In genomic region chr15:27955614-27956013, GRCm38 (mm10) we compare ENCODE assay signal across 20 mouse cellular contexts.
DNase-seq lines count a peak whose midpoint lies in the region; ATAC-seq and TF ChIP-seq lines count a peak whose summit lies in the region.
"Had no signal": no experiment of that assay in that cellular context is flagged by ENCODE, and none has a peak within 500 bp of the region (broad histone marks: within the 10 kb centered on the region; RNA-seq: fewer than 3 reads in every experiment).

No protein-coding gene starts in this region.

- no peaks in the 10 kb centered on the region for H3K9me3 ChIP-seq in heart, embryonic 12.5 days (replicated peaks)
- H3K9me3 ChIP-seq in hindbrain, embryonic 15.5 days: no peaks in the 10 kb centered on the region
- H3K9me3 ChIP-seq in hindbrain, embryonic 12.5 days (replicated peaks): no peaks in the 10 kb centered on the region
- H3K9me3 ChIP-seq: embryonic facial prominence, embryonic 12.5 days; midbrain, embryonic 15.5 days had no signal

- TF ChIP-seq EP300 in heart, adult 2 months (IDR thresholded peaks at IDR 0.05; ENCODE audit: insufficient read depth, low read depth, low read length): no peak

- peak overlapping the region; percentile 15; the same call in 1 of the 2 replicates for H3K4me2 ChIP-seq in heart, embryonic 12.5 days
- H3K4me2 ChIP-seq in hindbrain, embryonic 15.5 days: no peak overlapping the region
- no peak overlapping the region for H3K4me2 ChIP-seq in hindbrain, embryonic 12.5 days (replicated peaks)
- H3K4me2 ChIP-seq: embryonic facial prominence, embryonic 12.5 days; liver, embryonic 11.5 days; midbrain, embryonic 15.5 days had no signal

- H3K4me3 ChIP-seq in heart, embryonic 12.5 days: no peak overlapping the region
- H3K4me3 ChIP-seq in heart, adult 2 months: no peak overlapping the region
- H3K4me3 ChIP-seq in hindbrain, embryonic 15.5 days: no peak overlapping the region
- no peak overlapping the region for H3K4me3 ChIP-seq in hindbrain, embryonic 12.5 days
- no peak overlapping the region for H3K4me3 ChIP-seq in cortical plate, adult 2 months (ENCODE audit: insufficient read depth, low read length)
- H3K4me3 ChIP-seq: embryonic facial prominence, embryonic 12.5 days; midbrain, embryonic 15.5 days had no signal

- intact Hi-C loops in heart, adult 2 months (cut with DNase I): no loop called here

- no peak for TF ChIP-seq CTCF in heart, adult 2 months (IDR thresholded peaks at IDR 0.05)
- no peak for TF ChIP-seq CTCF in cortical plate, adult 2 months (IDR thresholded peaks at IDR 0.05; ENCODE audit: extremely low read depth, insufficient read depth, low read length)

- no peak overlapping the region for H3K27ac ChIP-seq in heart, embryonic 12.5 days (ENCODE audit: poor library complexity, severe bottlenecking)
- no peak overlapping the region for H3K27ac ChIP-seq in heart, adult 2 months
- 0 out of 2 replicates have a peak overlapping the region, but pooled peaks have one; percentile 0 for H3K27ac ChIP-seq in hindbrain, embryonic 15.5 days (replicated peaks)
- H3K27ac ChIP-seq in hindbrain, embryonic 12.5 days: no peak overlapping the region
- peak overlapping the region; percentile 58 for H3K27ac ChIP-seq in cortical plate, adult 2 months (ENCODE audit: insufficient read depth, low read length)
- H3K27ac ChIP-seq: embryonic facial prominence, embryonic 12.5 days; kidney, postnatal 0 days; midbrain, embryonic 15.5 days had no signal

- H3K9ac ChIP-seq in heart, embryonic 12.5 days: no peak overlapping the region
- H3K9ac ChIP-seq in heart, adult 2 months (ENCODE audit: low read depth, low read length): no peak overlapping the region
- H3K9ac ChIP-seq in hindbrain, embryonic 15.5 days: no peak overlapping the region
- H3K9ac ChIP-seq in hindbrain, embryonic 12.5 days: no peak overlapping the region
- H3K9ac ChIP-seq: embryonic facial prominence, embryonic 12.5 days; midbrain, embryonic 15.5 days had no signal

- H3K79me2 ChIP-seq in heart, adult 2 months (replicated peaks; ENCODE audit: control insufficient read depth, insufficient read depth, low read length): peaks cover 14% of the 10 kb centered on the region

- H3K4me1 ChIP-seq in heart, embryonic 12.5 days (replicated peaks): peaks cover 68% of the 10 kb centered on the region
- H3K4me1 ChIP-seq in heart, adult 2 months (ENCODE audit: control insufficient read depth, insufficient read depth, low read length): peaks cover 21% of the 10 kb centered on the region
- peaks cover 75% of the 10 kb centered on the region for H3K4me1 ChIP-seq in hindbrain, embryonic 15.5 days (replicated peaks)
- H3K4me1 ChIP-seq in hindbrain, embryonic 12.5 days: peaks cover 50% of the 10 kb centered on the region
- peaks cover 42% of the 10 kb centered on the region for H3K4me1 ChIP-seq in cortical plate, adult 2 months (ENCODE audit: control insufficient read depth, insufficient read depth, low read length)

- DNase-seq in heart, adult 2 months: no peak
- peak; percentile 72 for DNase-seq in Muller cell, postnatal 12 days (ENCODE audit: inconsistent ontology term)
- no peak for DNase-seq in adrenal gland, postnatal 10 days
- DNase-seq: adrenal gland, adult 2 months; cerebellum, adult 9-10 months; kidney, adult 18-20 months; layer of hippocampus, postnatal 36 days; left cerebral cortex, postnatal 4 days; lung, adult 18-20 months; lung, postnatal 14 days; right cerebral cortex, postnatal 4 days; thymus, adult 2 months had no signal

- no peaks in the 10 kb centered on the region for H3K36me3 ChIP-seq in heart, embryonic 12.5 days
- no peaks in the 10 kb centered on the region for H3K36me3 ChIP-seq in heart, adult 2 months (ENCODE audit: control insufficient read depth, insufficient read depth, low read length)
- no peaks in the 10 kb centered on the region for H3K36me3 ChIP-seq in hindbrain, embryonic 15.5 days
- H3K36me3 ChIP-seq in hindbrain, embryonic 12.5 days: no peaks in the 10 kb centered on the region
- H3K36me3 ChIP-seq: embryonic facial prominence, embryonic 12.5 days; midbrain, embryonic 15.5 days had no signal

- H3K27me3 ChIP-seq in heart, embryonic 12.5 days (replicated peaks): no peaks in the 10 kb centered on the region
- H3K27me3 ChIP-seq in heart, adult 2 months (ENCODE audit: control insufficient read depth, insufficient read depth, low read length): no peaks in the 10 kb centered on the region
- H3K27me3 ChIP-seq in hindbrain, embryonic 15.5 days: no peaks in the 10 kb centered on the region
- H3K27me3 ChIP-seq in hindbrain, embryonic 12.5 days: no peaks in the 10 kb centered on the region
- H3K27me3 ChIP-seq: embryonic facial prominence, embryonic 12.5 days; midbrain, embryonic 15.5 days had no signal

- no peak for ATAC-seq in heart, embryonic 12.5 days (ENCODE audit: insufficient number of reproducible peaks, low FRiP score)
- no peak for ATAC-seq in hindbrain, embryonic 15.5 days (ENCODE audit: low FRiP score, low read depth)
- ATAC-seq in hindbrain, embryonic 12.5 days (ENCODE audit: low FRiP score): no peak
- ATAC-seq: midbrain, embryonic 15.5 days had no signal

- no peak for TF ChIP-seq POLR2A in heart, adult 2 months (IDR thresholded peaks at IDR 0.05; ENCODE audit: insufficient read depth, low read depth, low read length)
- no peak for TF ChIP-seq POLR2A in cortical plate, adult 2 months (IDR thresholded peaks at IDR 0.05; ENCODE audit: extremely low read depth, insufficient read depth, low read length)

- WGBS in heart, embryonic 12.5 days: 32% methylated on average over 11 of the region's 11 CpGs
- 50% methylated on average over 11 of the region's 11 CpGs for WGBS in heart, adult 2 months
- 37% methylated on average over 11 of the region's 11 CpGs for WGBS in hindbrain, embryonic 15.5 days
- 48% methylated on average over 11 of the region's 11 CpGs for WGBS in hindbrain, embryonic 12.5 days

Comparison
In these comparisons a context has a peak if more than half of its experiments do, and no peak if none do; other contexts are left out.
1. H3K27ac ChIP-seq: peak in hindbrain, embryonic 15.5 days (single experiment) and cortical plate, adult 2 months (single experiment); none in heart, embryonic 12.5 days (single experiment), heart, adult 2 months (single experiment) and hindbrain, embryonic 12.5 days (single experiment).